Mouse (Mus musculus) ES-E14 (cell line): Measurements from ENCODE around the gene Cfap300. TPM values are rescaled to one million over a fixed set of nuclear protein-coding genes. Genes with fewer than 3 reads are reported as not detected.

Experiments used
- DNase-seq: peaks from one replicate; pipeline ENCODE4 v3.0.0-alpha.2; 2013; ENCODE audit warnings: low read depth, low spot score
- H3K27ac ChIP-seq: 2 replicates; pipeline ENCODE4 v1.5.1; 2012; ENCODE audit warnings: low read depth, mild to moderate bottlenecking, low read length, moderate library complexity, mixed read lengths; ENCODE audit not compliant: poor library complexity, insufficient read depth, severe bottlenecking
- H3K36me3 ChIP-seq: 2 replicates; pipeline ENCODE4 v1.6.1; 2012; ENCODE audit warnings: mild to moderate bottlenecking, low read length, moderate library complexity, mixed read lengths; ENCODE audit not compliant: control insufficient read depth, poor library complexity, insufficient read depth, severe bottlenecking
- H3K4me1 ChIP-seq, 2 experiments: fragments of 150-350 bp in 1 of 2; sonication (generic) in 1 of 2; 2 replicates each; pipeline ENCODE4 v1.6.1; 2012; ENCODE audit warnings: low read length in 2 of 2, mild to moderate bottlenecking in 1 of 2, mixed read lengths in 1 of 2; ENCODE audit not compliant: control insufficient read depth in 2 of 2, insufficient read depth in 2 of 2, poor library complexity in 1 of 2
- H3K4me3 ChIP-seq, 2 experiments: fragments of 150-350 bp in 1 of 2; sonication (generic) in 1 of 2; 2 replicates each; pipeline ENCODE4 v1.5.1; 2012; ENCODE audit warnings: low read length in 2 of 2, low read depth in 1 of 2, mild to moderate bottlenecking in 1 of 2, mixed read lengths in 1 of 2; ENCODE audit not compliant: insufficient read depth in 1 of 2, poor library complexity in 1 of 2, severe bottlenecking in 1 of 2
- H3K9ac ChIP-seq: 2 replicates; pipeline ENCODE4 v1.6.1; 2012; ENCODE audit warnings: low read depth, mild to moderate bottlenecking, low read length, mixed read lengths; ENCODE audit not compliant: poor library complexity, insufficient read depth, severe bottlenecking
- H3K9me3 ChIP-seq: fragments of 150-350 bp; sonication (generic); 2 replicates; pipeline ENCODE4 v1.6.1; 2012; ENCODE audit warnings: low read depth, mild to moderate bottlenecking, low read length; ENCODE audit not compliant: control insufficient read depth, insufficient read depth
- CHD2 ChIP-seq: IDR thresholded peaks from 2 replicates; pipeline ENCODE4 v1.6.1; 2014; ENCODE audit warnings: mild to moderate bottlenecking, low read depth, low read length, inconsistent platforms
- HCFC1 ChIP-seq: IDR thresholded peaks from 2 replicates; pipeline ENCODE4 v1.6.1; 2012; ENCODE audit warnings: low read length, inconsistent platforms, borderline replicate concordance; ENCODE audit not compliant: insufficient read depth
- MAFK ChIP-seq: IDR thresholded peaks from 2 replicates; pipeline ENCODE4 v1.6.1; 2014; ENCODE audit warnings: mild to moderate bottlenecking, low read depth, low read length, inconsistent platforms; ENCODE audit not compliant: insufficient read depth
- ZC3H11A ChIP-seq: IDR thresholded peaks from 2 replicates; pipeline ENCODE4 v1.6.1; 2012; ENCODE audit warnings: low read depth, mild to moderate bottlenecking, inconsistent platforms, low read length, borderline replicate concordance
- ZNF384 ChIP-seq: IDR thresholded peaks from 2 replicates; pipeline ENCODE4 v1.6.1; 2012; ENCODE audit warnings: low read depth, low read length, inconsistent platforms
- in situ Hi-C, 2 experiments: fragments of 600-800 bp; cut with MboI; formaldehyde crosslinking; loops; one replicate each; pipeline ENCODE4 v1.15.1; 2025; ENCODE audit warnings: low sequenced_read_pairs in 2 of 2, inconsistent platforms in 1 of 2; ENCODE audit not compliant: unreplicated experiment in 2 of 2
- total RNA-seq: library from RNA; depleted of rRNA; stranded (reverse); fragments of 300-350 nt; gene quantifications from 2 replicates; pipeline ENCODE4 v1.2.3, GENCODE M21; 2012

Cfap300 gene
- total RNA-seq, 1 experiment, result 2.4 TPM

DNA sequence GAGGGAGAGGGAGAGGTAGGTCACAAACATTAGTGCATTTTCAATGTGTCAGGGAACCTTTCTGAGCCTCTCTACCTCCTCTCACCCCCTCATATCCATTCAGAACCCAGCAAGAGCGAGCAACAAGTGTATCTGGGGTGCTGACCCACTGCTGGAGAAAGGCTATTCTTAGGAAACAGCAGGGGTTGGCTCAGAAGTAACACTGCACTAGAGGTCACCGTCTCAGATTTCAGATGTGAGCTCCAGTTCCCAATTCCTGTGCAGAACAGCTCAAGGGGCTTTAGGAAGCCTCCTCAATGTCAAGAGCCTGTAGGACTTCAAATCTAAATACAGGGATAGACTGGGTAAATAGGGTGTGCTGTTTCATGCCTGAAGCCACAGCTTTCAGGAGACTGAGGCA lies 59.0 kb downstream of the Cfap300 start:
- TF ChIP-seq MAFK (no peak), ZNF384 (no peak), CHD2 (no peak), ZC3H11A (no peak), HCFC1 (no peak)
- H3K9me3 ChIP-seq, result no peaks in the 10 kb centered on the region
- H3K36me3 ChIP-seq, result peaks cover 9% of the 10 kb centered on the region
- in situ Hi-C loops, result no loop called here
- no peak overlapping the region for H3K9ac ChIP-seq
- H3K4me3 ChIP-seq, result no peak overlapping the region
- H3K4me1 ChIP-seq, result peaks cover 5 to 16% of the 10 kb centered on the region in 2 experiments
- DNase-seq, result no peak
- H3K27ac ChIP-seq, result peak overlapping the region; percentile 0; the same call in 1 of the 2 replicates

DNA sequence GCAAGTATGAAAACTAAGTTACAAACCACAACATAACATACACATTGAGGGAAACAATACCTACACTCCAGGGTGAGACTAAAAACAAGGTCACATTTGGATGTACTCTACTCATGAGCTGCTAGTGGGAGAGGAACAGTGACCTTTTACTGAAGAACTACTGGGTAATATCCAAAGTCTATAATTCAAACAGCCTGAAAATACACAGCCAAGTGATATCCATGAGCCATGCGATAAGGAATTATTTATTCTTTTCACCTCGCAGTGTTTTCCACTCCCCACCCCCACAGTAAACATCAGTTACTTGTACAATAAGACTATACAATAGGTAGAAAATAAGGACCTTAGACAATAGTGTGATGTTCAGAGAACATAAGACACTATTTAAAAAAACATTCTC lies 62.5 kb downstream of the Cfap300 start:
- Histone ChIP-seq H3K4me1 (peaks cover 6 to 16% of the 10 kb centered on the region in 2 experiments), H3K9me3 (no peaks in the 10 kb centered on the region), H3K9ac (no peak overlapping the region), H3K4me3 (no peak overlapping the region), H3K27ac (no peak overlapping the region), H3K36me3 (peaks cover 6% of the 10 kb centered on the region)
- no peak for TF ChIP-seq CHD2
- TF ChIP-seq MAFK, result no peak
- TF ChIP-seq ZNF384, result no peak
- no peak for TF ChIP-seq HCFC1
- TF ChIP-seq ZC3H11A, result no peak
- in situ Hi-C loops, result no loop called here
- no peak for DNase-seq

DNA sequence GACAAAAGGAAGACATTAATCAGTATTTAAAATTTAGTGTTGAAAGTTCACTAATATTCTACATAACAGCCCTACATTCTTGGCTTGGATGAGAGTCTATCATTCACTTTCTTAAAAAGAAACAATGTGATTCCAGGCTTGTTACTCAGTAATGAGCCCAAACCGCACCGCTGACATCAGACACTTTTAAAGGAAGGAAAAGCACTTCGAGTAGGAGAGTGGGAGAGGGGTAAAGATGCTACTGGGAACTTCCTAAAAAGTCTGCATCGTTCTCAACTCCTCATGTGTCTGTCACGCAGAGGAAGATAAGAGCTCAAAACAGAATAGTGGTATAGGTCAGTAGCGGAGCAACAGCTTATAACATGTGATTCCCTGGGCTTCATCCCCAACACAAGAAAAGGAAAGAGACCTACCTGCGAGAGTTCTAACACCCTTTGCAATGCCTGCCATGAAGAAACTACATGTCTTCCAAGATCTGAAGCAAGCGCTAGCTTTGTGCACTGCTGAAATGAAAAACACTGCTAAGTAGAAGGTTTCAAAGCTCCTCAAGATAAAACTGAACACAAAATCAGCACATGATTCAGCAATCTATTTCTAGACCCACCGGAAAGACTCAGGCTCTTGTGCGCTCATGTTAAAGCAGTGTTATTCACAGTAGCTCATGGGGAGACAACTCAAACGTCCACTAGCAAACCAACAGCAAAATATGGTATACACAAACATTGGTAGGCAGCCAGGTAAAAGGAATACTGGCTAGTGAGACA lies 63.3 kb downstream of the Cfap300 start:
- H3K4me1 ChIP-seq, result peaks cover 6 to 10% of the 10 kb centered on the region in 2 experiments
- in situ Hi-C loops, result no loop called here
- H3K9me3 ChIP-seq, result no peaks in the 10 kb centered on the region
- DNase-seq, result no peak
- no peak overlapping the region for H3K9ac ChIP-seq
- no peak overlapping the region for H3K4me3 ChIP-seq
- TF ChIP-seq HCFC1, result no peak
- TF ChIP-seq ZNF384, result no peak
- TF ChIP-seq CHD2, result no peak
- no peak for TF ChIP-seq ZC3H11A
- TF ChIP-seq MAFK, result no peak
- no peak overlapping the region for H3K27ac ChIP-seq
- peaks cover 6% of the 10 kb centered on the region for H3K36me3 ChIP-seq

DNA sequence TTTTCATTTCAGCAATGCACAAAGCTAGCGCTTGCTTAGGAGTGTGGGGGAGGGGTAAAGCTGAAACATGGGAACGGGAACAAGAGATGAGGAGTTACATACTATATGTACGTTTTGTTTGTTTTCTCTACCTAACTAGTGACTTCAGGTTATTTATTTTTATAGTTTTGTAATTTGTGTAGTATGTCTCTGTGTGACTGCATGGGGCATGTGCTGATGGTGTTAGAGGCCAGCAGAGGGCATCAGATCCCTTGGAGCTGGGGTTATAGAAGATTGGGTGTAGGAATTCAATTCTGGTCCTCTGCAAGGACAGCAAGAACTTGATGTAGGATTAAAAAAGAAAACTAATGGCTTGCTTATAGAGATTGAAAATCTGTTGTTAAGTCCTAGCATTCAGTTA lies 64.1 kb downstream of the Cfap300 start:
- no peak overlapping the region for H3K27ac ChIP-seq
- H3K4me1 ChIP-seq, result peaks cover 3 to 5% of the 10 kb centered on the region in 2 experiments; a peak in 3 of 4 replicates
- no peak overlapping the region for H3K4me3 ChIP-seq
- H3K9me3 ChIP-seq, result no peaks in the 10 kb centered on the region
- TF ChIP-seq ZC3H11A (0 out of 2 replicates have a peak, but pooled peaks have one; percentile 3), CHD2 (no peak)
- H3K36me3 ChIP-seq, result peaks cover 6% of the 10 kb centered on the region
- in situ Hi-C loops, result no loop called here
- H3K9ac ChIP-seq, result no peak overlapping the region
- DNase-seq, result no peak

DNA sequence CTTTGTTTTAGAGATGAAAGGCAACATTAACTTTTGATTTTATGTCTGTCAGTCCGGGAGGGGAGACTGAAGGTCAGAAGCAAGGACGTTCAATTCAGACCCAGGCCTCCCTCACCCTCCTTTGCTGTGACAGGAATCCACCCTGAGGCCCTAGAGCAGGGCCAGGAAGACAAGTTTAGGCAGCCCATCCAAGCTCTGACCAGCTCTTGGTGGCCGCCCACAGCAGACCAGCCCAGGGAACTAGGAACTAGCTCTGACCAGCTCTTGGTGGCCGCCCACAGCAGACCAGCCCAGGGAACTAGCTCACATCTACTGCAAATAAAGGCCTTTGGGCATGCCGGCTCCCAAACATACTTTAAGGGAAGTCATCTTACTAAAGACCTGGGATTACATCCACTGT lies 65.0 kb downstream of the Cfap300 start:
- no peak overlapping the region for H3K9ac ChIP-seq
- TF ChIP-seq MAFK, result no peak
- no peak for TF ChIP-seq CHD2
- no peak for TF ChIP-seq ZNF384
- no peak for TF ChIP-seq HCFC1
- TF ChIP-seq ZC3H11A, result no peak
- in situ Hi-C loops, result no loop called here
- no peaks in the 10 kb centered on the region for H3K9me3 ChIP-seq
- no peak overlapping the region for H3K27ac ChIP-seq
- no peak overlapping the region for H3K4me3 ChIP-seq
- no peak for DNase-seq
- peaks cover 8% of the 10 kb centered on the region for H3K36me3 ChIP-seq
- peaks cover 0 to 4% of the 10 kb centered on the region in 2 experiments; a peak in 2 of 4 replicates for H3K4me1 ChIP-seq
